Mouse (Mus musculus) G1E-ER4 (cell line): Measurements from ENCODE around the gene Slc25a29. TPM values are rescaled to one million over a fixed set of nuclear protein-coding genes. Genes with fewer than 3 reads are reported as not detected.

Experiments used
- GATA1 ChIP-seq: IDR thresholded peaks from one replicate; pipeline ENCODE4 v1.8.0; 2012; ENCODE audit warnings: low read length, inconsistent platforms
- polyA plus RNA-seq: library from polyadenylated mRNA; stranded (reverse); fragments of >175 nt; gene quantifications from 2 replicates; pipeline ENCODE4 v1.2.3, GENCODE M21; 2012

Gene Slc25a29
- 1.1 and 1.6 TPM in 2 replicates for polyA plus RNA-seq

- no peak for TF ChIP-seq GATA1
These were observed at the start of gene Slc25a29, which contains the start of gene Slc25a47 for GRCm38 (mm10) chr12:108835840-108836409. Gene Slc25a29 (minus strand): TSS chr12:108835883. Gene Slc25a47 (plus strand): TSS chr12:108836046.

GRCm38 (mm10) chr12:108882776-108883175 lies 47.1 kb upstream of the Slc25a29 start:
- TF ChIP-seq GATA1, result no peak

- TF ChIP-seq GATA1, result no peak
These were observed 45.5 kb upstream of the Slc25a29 start for GRCm38 (mm10) chr12:108881192-108881591.

- no peak for TF ChIP-seq GATA1
These were observed 44.9 kb upstream of the Slc25a29 start for GRCm38 (mm10) chr12:108880606-108881005.

GRCm38 (mm10) chr12:108879138-108879537 lies 43.5 kb upstream of the Slc25a29 start:
- TF ChIP-seq GATA1, result no peak

GRCm38 (mm10) chr12:108873122-108873521 lies 37.4 kb upstream of the Slc25a29 start:
- no peak for TF ChIP-seq GATA1

GRCm38 (mm10) chr12:108869575-108869974 lies 33.9 kb upstream of the Slc25a29 start:
- TF ChIP-seq GATA1, result no peak

- no peak for TF ChIP-seq GATA1
These were observed 29.4 kb upstream of the Slc25a29 start for GRCm38 (mm10) chr12:108865007-108865494.

GRCm38 (mm10) chr12:108858486-108858885 lies 22.8 kb upstream of the Slc25a29 start:
- TF ChIP-seq GATA1, result no peak

GRCm38 (mm10) chr12:108857589-108858184 lies 22.0 kb upstream of the Slc25a29 start:
- no peak for TF ChIP-seq GATA1

- TF ChIP-seq GATA1, result no peak
These were observed 21.4 kb upstream of the Slc25a29 start for GRCm38 (mm10) chr12:108857109-108857508.

GRCm38 (mm10) chr12:108856186-108856585 lies 20.5 kb upstream of the Slc25a29 start:
- no peak for TF ChIP-seq GATA1

GRCm38 (mm10) chr12:108855081-108855480 lies 19.4 kb upstream of the Slc25a29 start:
- no peak for TF ChIP-seq GATA1

- no peak for TF ChIP-seq GATA1
These were observed 17.1 kb upstream of the Slc25a29 start for GRCm38 (mm10) chr12:108852822-108853221.

GRCm38 (mm10) chr12:108850886-108851285 lies 15.2 kb upstream of the Slc25a29 start:
- TF ChIP-seq GATA1, result no peak

GRCm38 (mm10) chr12:108850129-108850528 lies 14.4 kb upstream of the Slc25a29 start:
- TF ChIP-seq GATA1, result no peak

- TF ChIP-seq GATA1, result no peak
These were observed 13.9 kb upstream of the Slc25a29 start for GRCm38 (mm10) chr12:108849488-108850022.
